Mouse (Mus musculus): ENCODE results near the gene Ccno. TPM values are rescaled to one million over a fixed set of nuclear protein-coding genes. Genes with fewer than 3 reads are reported as not detected.

Gene Ccno
- polyA plus RNA-seq, 1 experiment: not detected

DNA sequence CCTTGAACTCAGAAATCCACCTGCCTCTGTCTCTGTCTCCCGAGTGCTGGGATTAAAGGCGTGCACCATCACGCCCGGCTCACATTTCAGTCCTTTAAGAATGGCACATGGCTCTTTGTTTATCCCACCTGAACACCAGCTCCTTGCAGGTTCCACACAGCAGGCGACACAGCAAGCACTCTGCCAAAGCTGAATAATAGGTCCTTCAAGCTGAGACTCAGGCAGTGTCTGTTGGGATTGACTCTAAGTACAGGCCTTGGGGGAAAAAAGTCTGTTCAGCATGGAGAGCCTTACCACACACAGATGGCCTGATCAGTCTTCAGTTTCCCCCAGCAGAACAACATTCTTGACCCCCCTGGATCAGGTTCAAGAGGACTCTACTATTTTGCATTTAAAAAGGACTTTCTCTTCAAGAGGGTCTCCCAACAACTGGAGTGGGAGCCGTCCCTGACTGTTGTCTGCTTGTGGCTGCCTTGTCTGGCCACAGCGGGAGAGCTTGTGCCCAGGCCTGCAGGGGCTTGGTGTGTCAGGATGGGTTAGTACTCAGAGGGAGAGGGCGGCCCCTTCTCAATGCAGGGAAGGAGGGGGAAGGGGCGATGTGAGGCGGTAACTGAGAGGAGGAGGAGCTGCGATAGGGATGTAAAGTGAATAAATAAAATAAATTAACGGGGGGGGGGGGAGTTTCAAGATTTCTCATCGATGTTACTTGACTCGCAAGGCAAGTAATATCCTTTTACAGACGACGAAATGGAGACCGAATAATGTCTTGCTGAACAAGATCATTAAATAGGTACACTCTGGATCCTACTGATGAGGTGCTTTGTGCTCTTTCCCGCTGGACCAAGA, 1.8 kb upstream of the Ccno start:
- peaks cover 85% of the 10 kb centered on the region for H3K27me3 ChIP-seq (ENCODE audit: control insufficient read depth)
- peaks cover 4% of the 10 kb centered on the region; the same call in 1 of the 2 replicates for H3K9me3 ChIP-seq (ENCODE audit: control insufficient read depth, low read length)
- TF ChIP-seq TAL1 (IDR thresholded peaks at IDR 0.05; ENCODE audit: low read length): no peak
- H3K36me3 ChIP-seq (ENCODE audit: control insufficient read depth): no peaks in the 10 kb centered on the region
- peaks cover 8% of the 10 kb centered on the region for H3K4me1 ChIP-seq (ENCODE audit: control insufficient read depth)
- H3K4me3 ChIP-seq (replicated peaks): no peak overlapping the region

DNA sequence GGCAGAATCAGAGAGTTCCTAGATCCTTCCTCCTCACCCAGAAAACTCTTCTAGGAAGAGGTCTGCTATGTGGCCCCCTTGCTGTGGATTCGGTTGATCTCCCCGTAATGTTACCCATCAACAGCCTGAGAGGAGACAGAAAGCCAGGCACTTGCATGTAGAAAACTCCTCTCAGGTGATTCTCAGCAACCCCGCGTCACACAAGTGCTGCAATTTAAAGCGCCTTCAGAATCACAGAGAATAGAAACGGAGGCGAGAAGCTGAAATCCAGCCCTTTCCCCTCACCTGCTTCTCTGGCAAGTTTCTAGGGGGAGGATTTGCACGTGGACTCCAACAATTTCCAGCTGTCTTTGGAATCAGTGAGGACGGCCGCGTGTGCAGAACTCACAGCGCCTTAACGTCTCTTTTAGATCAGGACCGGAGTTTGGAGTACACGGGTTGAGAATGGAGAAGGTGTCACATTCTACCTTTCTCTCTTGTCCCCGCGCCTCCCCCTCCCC, 1.1 kb upstream of the Ccno start:
- H3K4me3 ChIP-seq (replicated peaks): no peak overlapping the region
- H3K36me3 ChIP-seq (ENCODE audit: control insufficient read depth): no peaks in the 10 kb centered on the region
- TF ChIP-seq GATA1 (IDR thresholded peaks at IDR 0.05; ENCODE audit: low read length): no peak
- no peak for TF ChIP-seq TAL1 (IDR thresholded peaks at IDR 0.05; ENCODE audit: low read length)
- peaks cover 8% of the 10 kb centered on the region for H3K4me1 ChIP-seq (ENCODE audit: control insufficient read depth)
- H3K27me3 ChIP-seq (ENCODE audit: control insufficient read depth): peaks cover 87% of the 10 kb centered on the region
- H3K9me3 ChIP-seq (ENCODE audit: control insufficient read depth, low read length): peaks cover 4% of the 10 kb centered on the region; the same call in 1 of the 2 replicates

- Histone ChIP-seq H3K4me3 (replicated peaks) (peak overlapping the region; percentile 34), H3K9me3 (ENCODE audit: control insufficient read depth, low read length) (peaks cover 4% of the 10 kb centered on the region; the same call in 1 of the 2 replicates), H3K27me3 (ENCODE audit: control insufficient read depth) (peaks cover 89% of the 10 kb centered on the region), H3K36me3 (ENCODE audit: control insufficient read depth) (no peaks in the 10 kb centered on the region), H3K4me1 (ENCODE audit: control insufficient read depth) (peaks cover 8% of the 10 kb centered on the region)
- no peak for TF ChIP-seq GATA1 (IDR thresholded peaks at IDR 0.05; ENCODE audit: low read length)
- TF ChIP-seq TAL1 (IDR thresholded peaks at IDR 0.05; ENCODE audit: low read length): no peak
Observed at GRCm38 (mm10) chr13:112987991-112988390, 389 bp downstream of the Ccno start.

DNA sequence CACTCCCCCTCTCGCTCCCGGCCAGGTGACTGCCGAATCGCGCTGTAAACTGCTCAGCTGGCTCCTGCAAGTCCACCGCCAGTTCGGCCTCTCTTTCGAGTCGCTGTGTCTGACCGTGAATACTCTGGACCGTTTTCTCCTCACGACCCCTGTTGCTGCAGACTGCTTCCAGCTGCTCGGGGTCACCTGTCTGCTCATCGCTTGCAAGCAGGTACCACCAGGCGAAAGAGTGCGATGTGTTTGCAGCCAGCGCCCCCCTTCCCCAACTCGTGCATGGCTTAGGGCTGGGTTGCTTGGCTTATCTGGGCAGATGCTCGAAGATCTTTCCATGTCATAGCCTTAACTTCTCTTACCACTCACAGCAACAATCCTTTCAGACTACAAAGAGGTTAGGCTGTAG, 1.3 kb downstream of the Ccno start:
- peaks cover 13% of the 10 kb centered on the region for H3K4me1 ChIP-seq (ENCODE audit: control insufficient read depth)
- TF ChIP-seq GATA1 (IDR thresholded peaks at IDR 0.05; ENCODE audit: low read length): no peak
- TF ChIP-seq TAL1 (IDR thresholded peaks at IDR 0.05; ENCODE audit: low read length): no peak
- H3K36me3 ChIP-seq (ENCODE audit: control insufficient read depth): no peaks in the 10 kb centered on the region
- H3K9me3 ChIP-seq (ENCODE audit: control insufficient read depth, low read length): peaks cover 8% of the 10 kb centered on the region; the same call in 1 of the 2 replicates
- no peak overlapping the region for H3K4me3 ChIP-seq (replicated peaks)
- peaks cover 93% of the 10 kb centered on the region for H3K27me3 ChIP-seq (ENCODE audit: control insufficient read depth)

DNA sequence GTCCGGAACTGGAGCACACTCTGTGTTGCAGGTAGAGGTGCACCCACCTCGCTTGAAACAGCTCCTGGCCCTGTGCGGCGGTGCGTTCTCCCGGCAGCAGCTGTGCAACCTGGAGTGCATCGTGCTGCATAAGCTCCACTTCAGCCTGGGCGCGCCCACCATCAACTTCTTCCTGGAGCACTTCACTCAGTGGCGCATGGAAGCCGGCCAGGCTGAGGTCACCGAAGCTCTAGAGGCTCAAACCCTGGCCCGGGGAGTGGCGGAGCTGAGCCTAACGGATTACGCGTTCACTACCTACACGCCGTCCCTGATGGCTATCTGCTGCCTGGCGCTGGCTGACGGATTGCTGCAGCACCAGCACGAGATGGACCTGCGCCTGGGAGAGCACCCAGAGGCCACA, 1.9 kb downstream of the Ccno start:
- H3K4me3 ChIP-seq (replicated peaks): no peak overlapping the region
- H3K4me1 ChIP-seq (ENCODE audit: control insufficient read depth): peaks cover 17% of the 10 kb centered on the region
- H3K9me3 ChIP-seq (ENCODE audit: control insufficient read depth, low read length): peaks cover 12% of the 10 kb centered on the region; the same call in 1 of the 2 replicates
- TF ChIP-seq TAL1 (IDR thresholded peaks at IDR 0.05; ENCODE audit: low read length) (no peak), GATA1 (IDR thresholded peaks at IDR 0.05; ENCODE audit: low read length) (no peak)
- H3K36me3 ChIP-seq (ENCODE audit: control insufficient read depth): no peaks in the 10 kb centered on the region
- H3K27me3 ChIP-seq (ENCODE audit: control insufficient read depth): peaks cover 94% of the 10 kb centered on the region

DNA sequence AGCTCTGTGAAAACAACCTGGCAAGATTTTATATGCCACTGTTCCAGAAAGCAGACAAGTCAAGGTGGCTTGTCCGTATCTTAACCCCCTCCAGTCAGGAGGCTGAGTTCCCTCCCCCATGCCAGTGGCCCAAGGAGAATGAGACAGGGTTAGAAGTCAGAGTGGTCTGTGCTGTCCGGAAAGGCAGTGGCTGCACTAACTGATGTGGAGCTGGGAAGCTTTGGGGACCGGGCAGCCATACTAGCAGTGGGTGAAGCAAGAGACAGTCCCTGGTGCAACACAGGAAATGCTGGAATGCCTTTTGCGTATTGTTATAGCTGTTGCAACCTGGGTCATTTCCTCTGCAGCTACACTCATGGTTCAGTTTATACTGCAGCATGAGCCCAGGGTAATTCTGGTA, 2.7 kb downstream of the Ccno start:
- no peak overlapping the region for H3K4me3 ChIP-seq (replicated peaks)
- TF ChIP-seq GATA1 (IDR thresholded peaks at IDR 0.05; ENCODE audit: low read length) (no peak), TAL1 (IDR thresholded peaks at IDR 0.05; ENCODE audit: low read length) (no peak)
- no peaks in the 10 kb centered on the region for H3K36me3 ChIP-seq (ENCODE audit: control insufficient read depth)
- peaks cover 17% of the 10 kb centered on the region for H3K4me1 ChIP-seq (ENCODE audit: control insufficient read depth)
- H3K9me3 ChIP-seq (ENCODE audit: control insufficient read depth, low read length): peaks cover 12% of the 10 kb centered on the region; the same call in 1 of the 2 replicates
- peaks cover 97% of the 10 kb centered on the region for H3K27me3 ChIP-seq (ENCODE audit: control insufficient read depth)

DNA sequence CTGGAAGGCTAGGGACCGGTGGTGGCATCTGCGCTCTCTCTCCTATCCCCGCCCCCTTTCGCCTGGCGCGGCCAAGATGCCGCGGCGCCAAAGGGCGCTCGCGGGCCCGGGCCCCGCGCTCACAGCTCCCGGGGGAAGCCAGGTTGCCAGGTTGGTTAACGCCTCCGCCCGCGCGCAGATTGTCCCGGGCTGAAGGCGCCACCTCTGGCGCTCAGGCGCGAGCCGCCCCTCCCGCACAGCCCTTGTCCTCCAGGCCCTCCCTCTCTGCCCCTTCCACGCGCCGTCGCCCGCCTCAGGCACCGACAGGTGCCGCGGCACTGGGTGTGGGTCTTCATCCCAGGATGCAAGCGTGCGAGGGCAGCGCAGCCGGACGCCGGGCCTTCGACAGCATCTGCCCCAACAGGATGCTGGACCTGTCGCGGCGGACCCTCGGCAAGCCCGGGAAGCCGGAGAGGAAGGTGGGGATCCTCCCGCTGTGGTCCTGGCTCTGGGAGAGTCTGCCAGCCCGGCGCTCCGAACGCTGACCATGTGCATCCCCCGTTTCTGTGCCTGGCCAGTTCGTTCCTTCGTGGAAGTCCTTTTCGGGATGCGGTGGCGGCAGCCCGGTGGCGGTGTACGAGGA, 6.0 kb downstream of the Ccno start, which contains the start of gene Mcidas:
Gene Mcidas, plus strand, starts transcription at position 315 of the 622 bp plus-strand sequence.
- Histone ChIP-seq H3K4me1 (ENCODE audit: control insufficient read depth) (peaks cover 9% of the 10 kb centered on the region), H3K27me3 (ENCODE audit: control insufficient read depth) (peaks cover 96% of the 10 kb centered on the region), H3K9me3 (ENCODE audit: control insufficient read depth, low read length) (peaks cover 9% of the 10 kb centered on the region; the same call in 1 of the 2 replicates), H3K36me3 (ENCODE audit: control insufficient read depth) (no peaks in the 10 kb centered on the region), H3K4me3 (replicated peaks) (no peak within 1 kb of the TSS)
- TF ChIP-seq GATA1 (IDR thresholded peaks at IDR 0.05; ENCODE audit: low read length): no peak
- no peak for TF ChIP-seq TAL1 (IDR thresholded peaks at IDR 0.05; ENCODE audit: low read length)

GRCm38 (mm10) chr13:112994191-112994590, 6.6 kb downstream of the Ccno start:
- Histone ChIP-seq H3K27me3 (ENCODE audit: control insufficient read depth) (peaks cover 96% of the 10 kb centered on the region), H3K4me3 (replicated peaks) (no peak overlapping the region), H3K4me1 (ENCODE audit: control insufficient read depth) (peaks cover 9% of the 10 kb centered on the region), H3K36me3 (ENCODE audit: control insufficient read depth) (no peaks in the 10 kb centered on the region), H3K9me3 (ENCODE audit: control insufficient read depth, low read length) (peaks cover 7% of the 10 kb centered on the region; the same call in 1 of the 2 replicates)
- TF ChIP-seq TAL1 (IDR thresholded peaks at IDR 0.05; ENCODE audit: low read length) (no peak), GATA1 (IDR thresholded peaks at IDR 0.05; ENCODE audit: low read length) (no peak)

- Histone ChIP-seq H3K36me3 (ENCODE audit: control insufficient read depth) (no peaks in the 10 kb centered on the region), H3K4me3 (replicated peaks) (no peak overlapping the region), H3K9me3 (ENCODE audit: control insufficient read depth, low read length) (peaks cover 7% of the 10 kb centered on the region; the same call in 1 of the 2 replicates), H3K4me1 (ENCODE audit: control insufficient read depth) (peaks cover 9% of the 10 kb centered on the region), H3K27me3 (ENCODE audit: control insufficient read depth) (peaks cover 89% of the 10 kb centered on the region)
- TF ChIP-seq GATA1 (IDR thresholded peaks at IDR 0.05; ENCODE audit: low read length): no peak
- TF ChIP-seq TAL1 (IDR thresholded peaks at IDR 0.05; ENCODE audit: low read length): no peak
Observed at GRCm38 (mm10) chr13:112996407-112996806, 8.8 kb downstream of the Ccno start.

All from erythroblast, embryonic 14.5 days (primary cell).